Mouse (Mus musculus): ENCODE results near the gene Faah. TPM values are rescaled to one million over a fixed set of nuclear protein-coding genes. Genes with fewer than 3 reads are reported as not detected.

The Faah gene
- total RNA-seq, 4 experiments from 2014 or later, result 125 to 145 (median 136) TPM

GRCm38 (mm10) chr4:115952758-115953157 lies 65.0 kb downstream of the Faah start:
- peak in 1 of 2 experiments; percentile 69 for DNase-seq (ENCODE audit: low spot score in 2 of 2)

- no peak for DNase-seq (ENCODE audit: low spot score in 2 of 2)
These were observed 73.9 kb downstream of the Faah start for GRCm38 (mm10) chr4:115943669-115944314.

DNA sequence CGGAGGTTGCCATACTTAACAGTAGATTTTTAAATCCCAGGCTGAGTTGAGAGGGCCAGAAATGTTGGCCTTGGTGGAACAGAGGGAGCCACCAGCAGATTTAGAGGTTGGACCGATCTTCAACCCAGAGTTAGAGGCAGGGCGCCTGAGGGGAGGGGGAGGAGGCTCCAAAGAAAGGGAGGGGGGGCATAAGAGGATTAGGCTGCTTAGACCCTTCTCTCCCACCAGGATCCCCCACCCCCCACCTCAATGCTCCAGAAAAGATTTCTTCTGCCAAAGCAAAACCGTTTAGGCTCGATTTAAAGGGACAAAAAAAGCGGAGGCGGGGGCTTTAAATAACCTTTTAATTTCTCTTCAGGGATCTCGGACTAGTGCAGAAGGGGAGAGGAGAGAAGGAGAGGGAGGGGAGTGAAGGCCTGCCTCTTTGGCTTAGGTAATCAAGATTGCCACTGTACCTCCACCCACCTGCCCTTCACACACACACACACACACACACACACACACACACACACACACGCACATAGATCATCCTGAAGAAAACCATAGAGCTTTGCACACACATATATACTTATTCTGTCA lies 76.4 kb downstream of the Faah start:
- DNase-seq (ENCODE audit: low spot score in 2 of 2), result no peak

DNA sequence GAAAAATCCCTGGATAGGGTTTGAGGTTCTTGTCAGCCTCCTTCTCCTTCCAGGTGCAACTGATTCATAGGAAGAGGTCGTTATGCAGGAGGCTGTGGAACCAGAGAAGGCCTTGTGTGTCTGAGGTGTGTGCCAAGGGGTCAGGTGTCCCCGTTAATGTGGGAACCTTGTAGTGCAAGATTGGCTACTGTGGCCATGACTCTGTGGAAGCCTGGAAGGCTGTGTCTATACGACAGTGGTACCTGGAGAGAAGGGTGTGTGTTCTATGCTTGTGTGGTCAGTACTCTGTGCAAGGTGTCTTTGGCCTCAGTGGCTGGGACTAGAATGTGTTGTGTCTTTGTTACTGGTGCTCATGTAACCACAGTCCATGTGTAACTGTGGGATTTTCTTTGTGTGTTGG lies 77.0 kb downstream of the Faah start:
- DNase-seq (ENCODE audit: low spot score in 2 of 2), result no peak

DNA sequence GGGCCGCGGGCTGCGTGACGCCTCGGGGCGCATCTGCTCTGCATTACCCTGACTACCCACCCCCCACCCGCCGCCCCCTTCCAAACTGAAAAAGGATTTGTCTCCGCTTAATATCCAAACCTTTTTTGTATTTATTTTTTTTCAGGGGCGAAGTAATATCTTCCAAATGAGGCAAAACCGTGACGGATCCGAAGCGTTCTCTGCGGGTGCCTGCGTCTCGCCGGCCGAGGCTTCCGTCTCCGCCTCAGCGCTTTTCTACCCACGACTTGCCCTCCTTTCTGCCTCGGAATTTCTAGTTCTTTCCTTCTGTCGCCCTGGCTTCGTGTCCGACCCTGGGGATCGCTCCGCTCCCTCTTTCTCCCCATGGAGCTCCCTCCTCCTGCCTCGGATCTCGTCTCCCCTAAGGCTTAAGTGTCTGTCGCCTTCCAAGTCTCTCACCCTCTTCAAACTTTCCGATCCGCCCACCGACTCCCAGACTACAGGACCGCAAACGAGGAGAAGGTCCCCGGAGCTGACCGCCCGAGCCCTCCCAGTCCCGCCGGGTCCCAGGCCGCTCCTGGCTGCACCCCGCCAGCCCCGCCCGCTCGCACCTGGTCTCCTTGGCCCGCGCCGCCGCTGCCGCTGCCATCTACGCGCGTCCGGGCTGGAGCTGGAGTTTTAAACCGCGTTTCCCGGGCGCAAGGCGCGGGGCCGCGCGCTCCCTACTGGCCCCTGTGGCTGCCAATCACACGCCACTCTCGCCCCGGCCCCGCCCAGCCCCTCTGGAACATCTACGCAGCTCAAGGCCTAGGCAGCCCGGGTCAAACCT lies 78.2 kb downstream of the Faah start, which contains the start of gene Dmbx1:
Gene Dmbx1, minus strand, starts transcription at position 632 of the 808 bp plus-strand sequence.
- DNase-seq (ENCODE audit: low spot score in 2 of 2), result no peak

GRCm38 (mm10) chr4:115938276-115939160 lies 79.2 kb downstream of the Faah start:
- DNase-seq (ENCODE audit: low spot score in 2 of 2), result peak in 1 of 2 experiments; percentile 21

DNA sequence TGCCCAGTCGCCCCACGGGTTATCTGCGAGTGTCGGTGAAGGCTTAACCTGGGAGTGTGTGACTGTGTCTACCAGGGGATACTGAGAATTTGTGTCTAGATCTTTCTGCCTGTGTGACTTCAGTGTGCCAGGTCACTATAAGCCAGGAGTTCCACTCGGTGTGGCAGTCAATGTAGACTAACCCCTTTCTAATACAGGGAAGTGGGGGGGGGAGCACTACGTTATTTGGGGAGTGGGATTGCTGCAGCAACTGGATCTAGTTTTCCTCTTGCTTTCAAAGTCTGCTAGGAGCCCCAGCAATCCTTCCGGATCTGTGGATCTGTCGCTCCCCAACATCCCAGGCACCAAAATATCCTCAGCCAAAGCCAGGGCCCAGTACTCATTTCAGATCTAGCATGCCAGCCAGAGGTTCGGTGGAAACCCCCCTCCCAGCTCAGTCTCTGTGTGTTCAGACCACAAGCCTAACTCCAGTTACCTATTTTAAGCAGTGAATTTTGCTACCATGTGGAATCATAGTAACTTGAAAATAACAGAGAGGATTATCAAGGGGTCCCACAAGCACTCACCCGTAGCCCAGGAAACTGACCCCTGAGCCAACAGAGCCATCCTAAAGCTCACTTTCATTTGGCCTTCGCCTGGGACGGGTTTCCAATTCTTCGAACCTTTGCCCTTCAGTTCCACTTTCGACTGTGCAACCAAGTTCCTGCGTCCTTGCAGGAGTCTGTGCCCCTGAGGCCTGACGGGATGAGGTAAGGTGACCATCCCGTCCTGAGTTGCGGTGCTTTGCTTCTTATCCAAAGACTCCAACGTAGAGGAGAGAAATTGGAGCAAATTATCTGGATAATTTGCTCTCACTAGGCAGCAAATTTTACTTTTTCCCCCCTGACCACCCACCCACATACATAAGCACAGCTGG lies 80.4 kb downstream of the Faah start:
- DNase-seq (ENCODE audit: low spot score in 2 of 2), result no peak

DNA sequence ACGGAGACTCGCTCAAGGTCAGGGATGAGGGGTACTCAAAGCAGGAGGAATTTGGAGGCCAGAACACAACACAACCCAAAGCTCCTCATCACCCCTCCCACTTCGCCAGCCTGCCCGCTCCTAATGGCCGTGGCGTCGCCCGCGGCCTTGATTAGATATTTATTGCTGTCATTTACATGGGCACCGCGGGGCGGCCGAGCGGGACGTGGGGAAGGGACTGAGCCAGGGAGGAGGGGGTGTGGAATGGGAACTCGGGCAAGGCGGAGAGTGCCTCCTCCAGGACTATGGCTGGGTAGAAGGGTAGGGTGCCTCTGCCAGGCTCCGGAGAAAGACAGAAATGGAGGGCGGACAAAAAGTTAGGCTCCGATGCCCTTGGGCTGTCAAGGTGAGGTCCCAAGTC lies 81.1 kb downstream of the Faah start:
- no peak for DNase-seq (ENCODE audit: low spot score in 2 of 2)

DNA sequence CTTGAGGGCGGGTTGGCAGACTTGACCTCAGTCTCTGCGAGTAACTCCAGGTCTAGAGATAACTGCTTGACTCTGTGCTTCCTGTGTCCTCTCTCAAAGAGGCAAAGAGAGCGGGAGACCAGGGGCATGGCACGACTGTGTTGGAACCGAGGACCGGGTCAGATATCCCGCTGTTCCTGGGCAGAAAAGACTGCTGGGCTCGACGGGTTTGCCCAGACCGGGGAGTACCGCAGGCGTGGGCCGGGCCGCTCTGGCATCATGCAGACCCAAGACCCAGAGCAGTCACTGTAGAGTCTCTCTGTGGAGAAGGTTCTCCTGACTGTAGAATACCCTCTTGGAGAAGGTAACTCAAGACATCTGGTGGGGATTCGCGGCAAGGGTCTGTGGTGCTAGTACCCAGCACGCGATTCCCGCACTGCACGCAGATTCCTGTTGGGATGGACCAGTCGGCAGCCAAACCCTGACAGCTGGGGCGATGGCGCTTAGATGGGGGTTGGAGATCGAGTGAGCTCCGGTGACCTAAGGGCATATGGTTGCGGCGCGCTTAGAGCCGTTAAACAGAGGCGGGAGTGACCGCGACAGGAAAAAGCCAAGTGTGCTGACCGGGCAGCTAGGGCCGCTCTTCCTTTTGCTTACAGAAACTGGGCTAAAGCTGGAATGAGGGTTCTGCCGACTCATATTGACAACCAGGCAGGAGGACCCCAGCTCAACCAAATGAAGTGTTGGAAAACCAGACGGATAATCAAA lies 81.7 kb downstream of the Faah start:
- DNase-seq (ENCODE audit: low spot score in 2 of 2), result no peak

DNA sequence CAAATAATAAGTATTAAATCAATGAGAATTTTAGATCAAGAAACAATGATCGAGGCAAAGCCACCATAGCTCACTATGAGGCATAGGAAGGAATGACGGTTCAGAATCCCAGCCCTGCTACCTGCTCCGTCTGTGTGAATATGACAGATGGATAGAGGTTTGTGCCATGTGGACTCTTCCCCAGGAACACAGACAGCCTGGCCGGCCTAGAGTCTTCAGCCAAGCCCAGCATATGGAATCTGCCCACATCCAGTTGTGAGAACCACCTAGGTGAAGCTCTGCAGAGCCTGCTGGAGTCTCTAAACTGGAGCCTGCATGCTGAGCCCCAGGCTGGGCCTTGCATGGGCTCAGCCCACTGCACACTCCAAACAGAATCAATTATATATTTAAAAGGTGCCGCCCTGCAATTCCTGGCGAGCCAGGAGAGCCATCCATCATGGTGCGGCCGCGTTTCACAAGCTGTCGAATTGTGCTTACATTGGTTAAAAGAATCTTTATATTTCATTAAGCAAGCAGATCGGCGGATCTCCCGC lies 86.1 kb downstream of the Faah start:
- no peak for DNase-seq (ENCODE audit: low spot score in 2 of 2)

- DNase-seq (ENCODE audit: low spot score in 2 of 2), result no peak
These were observed 90.1 kb downstream of the Faah start for GRCm38 (mm10) chr4:115927637-115928036.

- DNase-seq (ENCODE audit: low spot score in 2 of 2), result no peak
These were observed 94.4 kb downstream of the Faah start for GRCm38 (mm10) chr4:115923262-115923880.

DNA sequence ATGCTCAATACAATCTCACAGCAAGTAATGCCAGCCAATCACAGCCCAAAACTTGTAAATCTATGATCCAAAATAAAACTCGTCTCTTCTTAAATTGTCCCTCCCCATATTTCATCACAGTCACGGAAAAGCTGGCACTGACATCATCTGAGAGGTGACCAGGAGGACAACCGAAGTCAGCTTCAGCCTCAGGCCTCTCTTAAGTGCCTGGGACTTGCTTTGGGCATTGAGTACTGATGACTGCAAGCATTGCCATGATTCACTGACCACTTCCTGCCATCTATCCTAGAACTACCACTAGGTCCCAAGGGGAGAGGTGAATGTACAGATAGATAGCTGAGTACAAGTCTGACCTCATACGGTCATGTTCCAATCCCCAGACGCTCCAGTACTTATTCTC lies 95.0 kb downstream of the Faah start:
- no peak for DNase-seq (ENCODE audit: low spot score in 2 of 2)

GRCm38 (mm10) chr4:115919911-115920310 lies 97.8 kb downstream of the Faah start:
- no peak for DNase-seq (ENCODE audit: low spot score in 2 of 2)

Other genes starting within 250 kb of the Faah start
- under 1 TPM in 2 of 4 experiments, not detected in 2; 0.43 to 0.85 TPM for gene Tex38, start 236.9 kb downstream of the Faah start, total RNA-seq (2022)
- 10 to 100 TPM; 55.8 to 66.8 (median 63.1) TPM for gene Atpaf1, start 233.1 kb downstream of the Faah start, total RNA-seq (2022)
- gene Mob3c, start 189.8 kb downstream of the Faah start, total RNA-seq (2022), result 10 to 100 TPM in 1 of 4 experiments, 1 to 10 TPM in 3; 4.5 to 10.2 (median 7.1) TPM
- gene Mknk1, start 178.7 kb downstream of the Faah start, total RNA-seq (2022), result 10 to 100 TPM; 47.2 to 70.6 (median 53.7) TPM
- gene Kncn, start 133.5 kb downstream of the Faah start, total RNA-seq (2022), result under 1 TPM in 3 of 4 experiments, not detected in 1; 0.39 to 0.53 (median 0.41) TPM
- under 1 TPM in 2 of 4 experiments, not detected in 2; 0.20 to 0.28 TPM for gene 6430628N08Rik, start 127.3 kb downstream of the Faah start, total RNA-seq (2022)
- gene Dmbx1, start 78.0 kb downstream of the Faah start, total RNA-seq (2022), result under 1 TPM in 1 of 4 experiments, not detected in 3; 0.08 TPM
- 10 to 100 TPM; 10.6 to 11.8 (median 11.7) TPM for gene Nsun4, start 36.0 kb upstream of the Faah start, total RNA-seq (2022)
- 100 to 1,000 TPM; 402 to 415 (median 406) TPM for gene Uqcrh, start 57.1 kb upstream of the Faah start, total RNA-seq (2022)
- 10 to 100 TPM; 45.7 to 49.3 (median 47.9) TPM for gene Lrrc41, start 57.3 kb upstream of the Faah start, total RNA-seq (2022)
- gene Rad54l, start 105.8 kb upstream of the Faah start, total RNA-seq (2022), result 1 to 10 TPM in 1 of 4 experiments, under 1 TPM in 3; 0.41 to 1.1 (median 0.72) TPM
- 10 to 100 TPM; 69.7 to 76.0 (median 72.0) TPM for gene Pomgnt1, start 105.9 kb upstream of the Faah start, total RNA-seq (2022)
- 10 to 100 TPM; 21.9 to 23.7 (median 23.3) TPM for gene Lurap1, start 133.4 kb upstream of the Faah start, total RNA-seq (2022)
- not detected for gene Tspan1, start 149.7 kb upstream of the Faah start, total RNA-seq (2022)
- not detected for gene 1700042G07Rik, start 155.4 kb upstream of the Faah start, total RNA-seq (2022)
- gene Gm49337, start 155.5 kb upstream of the Faah start, total RNA-seq (2022), result 1 to 10 TPM in 1 of 4 experiments, under 1 TPM in 1, not detected in 2; 0.96 to 4.1 TPM
- 10 to 100 TPM; 29.0 to 40.9 (median 35.9) TPM for gene Pik3r3, start 203.7 kb upstream of the Faah start, total RNA-seq (2022)

All from layer of hippocampus, adult 8-10 months (tissue).